Mouse (Mus musculus) limb, embryonic 14.5 days (tissue): ENCODE measurements at regions not wholly inside any gene's neighbourhood (a gene's known extent, or its start where the extent isn't known, plus 50 kb on each side); places are given as distances from the start of the nearest gene placed in this dataset.

Experiments used
- ATAC-seq: fragments of 200-750 bp; cut with Nextera tagmentation; 2 replicates; pipeline ENCODE4 v1.8.0; 2017; ENCODE audit warnings: low read depth, moderate number of reproducible peaks, moderate TSS enrichment; ENCODE audit not compliant: low FRiP score
- DNase-seq: peaks from one replicate; pipeline ENCODE4 v3.0.0-alpha.2; 2015; ENCODE audit warnings: low spot score
- H3K27ac ChIP-seq: fragments of 300-500 bp; sonication (generic); replicated peaks from 2 replicates; pipeline ENCODE4 v1.5.1; 2014; ENCODE audit warnings: low read depth, mild to moderate bottlenecking, low read length, moderate library complexity, mixed read lengths
- H3K27me3 ChIP-seq: fragments of 300-500 bp; sonication (generic); 2 replicates; pipeline ENCODE4 v1.6.1; 2014; ENCODE audit warnings: low read length, mixed read lengths; ENCODE audit not compliant: control insufficient read depth, insufficient read depth
- H3K36me3 ChIP-seq: fragments of 300-500 bp; sonication (generic); 2 replicates; pipeline ENCODE4 v1.6.1; 2014; ENCODE audit warnings: mild to moderate bottlenecking, low read length, moderate library complexity, mixed read lengths; ENCODE audit not compliant: control insufficient read depth, insufficient read depth
- H3K4me1 ChIP-seq: fragments of 300-500 bp; sonication (generic); 2 replicates; pipeline ENCODE4 v1.6.1; 2014; ENCODE audit warnings: antibody characterized with exemption, low read length, mixed read lengths; ENCODE audit not compliant: control insufficient read depth, insufficient read depth
- H3K4me2 ChIP-seq: fragments of 300-500 bp; sonication (generic); replicated peaks from 2 replicates; pipeline ENCODE4 v1.6.1; 2014; ENCODE audit warnings: low read depth, mild to moderate bottlenecking, low read length, moderate library complexity; ENCODE audit not compliant: severe bottlenecking
- H3K4me3 ChIP-seq: fragments of 300-500 bp; sonication (generic); replicated peaks from 2 replicates; pipeline ENCODE4 v1.5.1; 2014; ENCODE audit warnings: low read length
- H3K9ac ChIP-seq: fragments of 300-500 bp; sonication (generic); 2 replicates; pipeline ENCODE4 v1.6.1; 2014; ENCODE audit warnings: mild to moderate bottlenecking, low read depth, low read length, moderate library complexity; ENCODE audit not compliant: severe bottlenecking
- H3K9me3 ChIP-seq: fragments of 300-500 bp; sonication (generic); 2 replicates; pipeline ENCODE4 v1.6.1; 2016; ENCODE audit warnings: low read length; ENCODE audit not compliant: control insufficient read depth
- POLR2A ChIP-seq: fragments of 200-500 bp; IDR thresholded peaks from 2 replicates; pipeline ENCODE4 v1.8.0; 2012; ENCODE audit warnings: inconsistent platforms, mild to moderate bottlenecking, moderate library complexity, borderline replicate concordance; ENCODE audit not compliant: insufficient read depth, insufficient read length; ENCODE audit errors: extremely low read depth
- WGBS: fragments of 180-500 bp; shearing (Covaris S2); extraction: QIAGEN DNeasy Blood & Tissue Kit; methylation state at CpG from one replicate; pipeline ENCODE4 v1.1.7; 2014; 5-methylcytosine and 5-hydroxymethylcytosine counted together

DNA sequence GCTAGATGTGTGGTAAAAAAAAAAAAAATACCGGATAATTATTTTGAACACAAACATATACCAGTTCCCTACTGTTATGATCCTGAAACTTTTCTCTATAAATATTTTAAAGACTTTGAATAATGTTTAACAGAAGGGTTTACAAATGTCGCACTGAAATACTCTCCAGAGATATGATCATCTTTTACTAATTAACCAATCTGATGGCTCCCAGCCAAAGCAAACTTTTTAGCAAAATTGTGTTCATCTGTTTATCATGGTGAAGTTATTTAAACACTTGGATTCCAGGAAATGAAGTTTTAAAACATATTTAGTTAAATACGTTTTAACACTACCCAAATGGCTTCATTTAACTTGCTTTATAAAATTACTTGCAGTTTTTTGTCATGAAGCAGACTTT lies 123.6 kb upstream of the Ust start:
- Histone ChIP-seq H3K27ac (no peak overlapping the region), H3K4me1 (no peaks in the 10 kb centered on the region), H3K9me3 (peaks cover 9% of the 10 kb centered on the region), H3K4me3 (no peak overlapping the region), H3K4me2 (no peak overlapping the region), H3K36me3 (no peaks in the 10 kb centered on the region), H3K9ac (no peak overlapping the region), H3K27me3 (no peaks in the 10 kb centered on the region)
- TF ChIP-seq POLR2A, result no peak
- ATAC-seq, result no peak
- DNase-seq, result no peak
- WGBS, result 52% methylated on average over 3 of the region's 3 CpGs

DNA sequence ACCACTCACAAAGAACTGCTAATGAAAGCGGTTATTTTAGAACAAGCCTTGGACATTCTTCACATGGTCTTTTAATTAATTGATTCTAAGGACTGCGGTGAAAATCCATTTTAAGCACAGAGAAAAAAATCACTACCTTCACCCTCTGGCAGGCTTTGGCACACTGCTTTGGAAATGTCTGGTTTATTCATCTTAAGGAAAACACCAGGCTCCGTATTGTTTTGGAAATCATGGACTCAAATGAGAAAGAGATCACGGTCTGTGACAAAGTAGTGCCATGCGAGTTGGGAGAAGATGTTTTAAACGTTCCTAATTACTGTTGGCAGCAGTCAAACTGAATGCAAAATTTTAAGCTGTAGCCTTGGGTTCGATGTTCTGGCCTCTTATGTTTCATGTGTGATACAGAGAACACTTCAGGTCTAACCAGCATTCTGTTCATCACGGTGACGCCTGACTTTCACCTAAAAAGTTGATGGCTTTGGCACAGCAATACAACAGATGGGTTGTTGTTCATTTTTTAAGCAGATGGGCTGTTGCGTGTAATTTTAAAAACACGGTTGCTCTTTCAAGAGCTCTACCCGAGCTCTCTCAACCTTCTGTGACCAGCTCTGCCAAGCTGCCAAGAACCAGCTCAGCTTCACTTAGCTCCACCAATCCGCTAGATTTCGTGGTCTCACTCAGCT lies 105.7 kb upstream of the Ust start:
- Histone ChIP-seq H3K9ac (no peak overlapping the region), H3K27ac (no peak overlapping the region), H3K4me3 (no peak overlapping the region), H3K4me1 (no peaks in the 10 kb centered on the region), H3K36me3 (no peaks in the 10 kb centered on the region), H3K9me3 (no peaks in the 10 kb centered on the region), H3K4me2 (no peak overlapping the region), H3K27me3 (no peaks in the 10 kb centered on the region)
- WGBS, result 83% methylated on average over 14 of the region's 14 CpGs
- ATAC-seq (no peak), DNase-seq (no peak)
- TF ChIP-seq POLR2A, result no peak

DNA sequence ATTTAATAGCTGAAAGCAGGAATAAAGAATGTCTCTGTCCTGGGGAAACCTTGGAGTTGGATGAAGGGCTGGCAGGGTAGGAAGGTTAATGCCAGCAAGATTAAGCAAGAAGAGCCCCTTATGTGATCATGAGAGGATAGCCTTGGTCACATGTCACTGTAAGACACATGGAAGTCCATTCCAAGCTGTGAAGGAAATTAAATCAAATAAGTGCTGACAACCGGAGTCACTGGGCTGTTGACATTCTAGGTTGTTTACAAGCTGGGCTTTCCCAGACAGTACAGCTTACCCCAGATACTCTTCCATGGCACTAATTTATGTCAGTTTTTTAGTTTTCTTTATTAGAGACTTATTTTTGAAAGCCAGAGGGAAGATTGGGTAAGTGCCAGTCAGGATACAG lies 100.1 kb upstream of the Ust start:
- no peaks in the 10 kb centered on the region for H3K36me3 ChIP-seq
- no peak overlapping the region for H3K4me3 ChIP-seq
- H3K9me3 ChIP-seq, result no peaks in the 10 kb centered on the region
- no peak overlapping the region for H3K4me2 ChIP-seq
- ATAC-seq, result no peak
- no peaks in the 10 kb centered on the region for H3K27me3 ChIP-seq
- TF ChIP-seq POLR2A, result no peak
- WGBS, result 62% methylated on average over 1 of the region's 1 CpGs
- no peak for DNase-seq
- no peaks in the 10 kb centered on the region for H3K4me1 ChIP-seq
- H3K27ac ChIP-seq, result no peak overlapping the region
- no peak overlapping the region for H3K9ac ChIP-seq

DNA sequence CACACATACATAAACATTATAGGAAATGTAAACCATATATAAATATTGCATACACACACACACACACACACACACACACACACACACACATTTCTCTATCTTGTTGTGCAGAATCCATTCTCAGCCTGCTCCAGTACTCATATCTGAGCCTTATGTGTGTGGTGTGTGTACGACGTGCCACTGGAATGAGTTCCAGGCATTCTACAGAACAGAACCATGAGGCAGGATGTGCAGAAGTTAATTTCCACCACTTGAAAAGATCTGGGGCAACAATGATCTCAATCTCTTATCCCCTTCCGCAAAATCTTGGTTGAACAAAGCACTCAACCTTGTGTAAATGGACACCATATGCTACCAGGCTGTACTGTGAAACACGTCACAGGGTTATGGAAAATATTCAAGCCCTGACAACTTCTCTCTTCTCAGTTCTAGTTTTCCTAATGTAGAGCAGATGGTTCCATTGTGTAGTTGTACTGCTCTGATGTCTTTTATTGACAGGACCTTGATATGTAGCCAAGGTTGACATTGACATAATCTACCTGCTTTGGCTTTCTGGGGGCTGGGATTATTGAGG lies 96.9 kb upstream of the Ust start:
- Histone ChIP-seq H3K4me2 (no peak overlapping the region), H3K9me3 (no peaks in the 10 kb centered on the region), H3K36me3 (no peaks in the 10 kb centered on the region), H3K27ac (no peak overlapping the region), H3K4me1 (no peaks in the 10 kb centered on the region), H3K9ac (no peak overlapping the region), H3K27me3 (no peaks in the 10 kb centered on the region), H3K4me3 (no peak overlapping the region)
- DNase-seq, result peak; percentile 60
- no peak for TF ChIP-seq POLR2A
- 0 out of 2 replicates have a peak, but pooled peaks have one; percentile 47 for ATAC-seq
- WGBS, result 55% methylated on average over 4 of the region's 4 CpGs

DNA sequence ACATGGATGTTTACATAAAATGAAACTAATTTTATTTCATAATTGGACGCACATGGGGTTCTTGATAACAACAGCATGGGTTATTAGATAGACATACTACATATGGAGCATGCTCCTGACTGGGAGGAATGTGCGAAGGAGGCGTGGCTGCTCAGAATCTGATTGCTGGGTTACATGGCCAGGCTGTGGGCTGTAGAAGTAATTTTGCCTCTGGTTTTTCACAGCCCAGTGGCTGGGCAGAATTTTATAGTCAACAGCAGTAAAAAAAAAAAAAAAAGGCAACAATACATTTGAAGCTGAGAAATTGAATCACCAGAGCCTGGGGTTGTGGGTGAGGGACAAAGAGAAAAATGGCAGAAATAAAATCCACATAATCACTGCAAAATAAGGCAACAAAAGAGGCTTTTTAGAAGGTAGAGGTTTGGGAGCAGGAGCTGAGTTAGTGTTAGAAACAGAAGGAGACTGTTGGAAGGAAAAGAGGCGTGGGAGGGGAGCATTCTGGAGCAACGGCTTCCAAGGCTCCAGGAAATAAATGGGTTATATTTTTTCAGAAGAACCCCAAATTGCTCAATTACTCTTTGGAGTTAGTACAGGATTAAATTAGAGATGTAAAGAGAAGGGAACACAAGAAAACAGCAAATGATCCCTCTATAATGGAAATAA lies 71.4 kb upstream of the Ust start:
- no peak for TF ChIP-seq POLR2A
- Histone ChIP-seq H3K9ac (no peak overlapping the region), H3K27ac (no peak overlapping the region), H3K9me3 (no peaks in the 10 kb centered on the region), H3K4me1 (peaks cover 3% of the 10 kb centered on the region; the same call in 1 of the 2 replicates), H3K36me3 (no peaks in the 10 kb centered on the region), H3K4me2 (no peak overlapping the region), H3K27me3 (no peaks in the 10 kb centered on the region), H3K4me3 (no peak overlapping the region)
- 55% methylated on average over 5 of the region's 5 CpGs for WGBS
- DNase-seq (no peak), ATAC-seq (0 out of 2 replicates have a peak, but pooled peaks have one; percentile 26)
